Mouse (Mus musculus) testis, postnatal 14 days (tissue): Measurements from ENCODE around the gene Brms1l.

Source experiments
- DNase-seq: peaks from one replicate; pipeline ENCODE4 v3.0.0; 2021; ENCODE audit warnings: low spot score

Gene Brms1l

DNA sequence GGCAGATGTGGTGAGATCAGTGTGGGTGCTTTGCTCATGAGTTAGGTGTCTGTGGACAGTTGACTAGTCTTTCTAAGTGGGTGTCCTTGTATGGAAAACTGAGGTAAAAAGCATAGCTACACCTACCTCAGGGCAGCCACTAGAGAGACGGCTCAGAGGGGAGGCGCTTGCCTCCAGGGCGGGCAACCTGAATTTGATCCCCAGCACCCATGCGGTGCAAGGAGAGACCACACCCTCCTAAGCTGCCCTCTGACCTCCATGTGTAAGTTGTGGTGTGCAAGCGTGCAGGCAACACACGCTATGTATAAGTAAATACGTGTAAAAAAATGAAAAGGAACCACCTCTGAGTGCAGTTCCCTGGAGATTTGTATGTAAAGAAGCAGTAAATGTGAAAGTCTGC lies 24.5 kb downstream of the Brms1l start:
- DNase-seq, result no peak

DNA sequence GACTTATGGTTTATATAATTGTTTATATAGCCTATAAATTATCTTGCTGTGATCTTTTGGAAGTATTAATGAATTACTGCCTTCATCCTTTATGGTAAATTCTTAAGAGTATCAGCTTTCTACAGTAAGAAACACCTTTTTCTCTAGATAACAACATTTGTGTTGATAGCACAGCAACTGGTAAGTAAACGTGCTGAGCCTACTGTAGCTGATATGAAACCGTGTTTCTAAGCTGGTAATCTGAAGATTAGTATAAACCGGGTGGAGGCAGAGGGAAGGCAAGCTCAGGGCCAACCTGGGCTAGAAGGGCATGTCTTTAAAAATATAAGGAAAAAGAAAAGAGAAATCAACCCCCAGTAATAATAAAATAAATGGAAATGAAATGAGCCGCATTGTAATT lies 31.6 kb downstream of the Brms1l start:
- no peak for DNase-seq

DNA sequence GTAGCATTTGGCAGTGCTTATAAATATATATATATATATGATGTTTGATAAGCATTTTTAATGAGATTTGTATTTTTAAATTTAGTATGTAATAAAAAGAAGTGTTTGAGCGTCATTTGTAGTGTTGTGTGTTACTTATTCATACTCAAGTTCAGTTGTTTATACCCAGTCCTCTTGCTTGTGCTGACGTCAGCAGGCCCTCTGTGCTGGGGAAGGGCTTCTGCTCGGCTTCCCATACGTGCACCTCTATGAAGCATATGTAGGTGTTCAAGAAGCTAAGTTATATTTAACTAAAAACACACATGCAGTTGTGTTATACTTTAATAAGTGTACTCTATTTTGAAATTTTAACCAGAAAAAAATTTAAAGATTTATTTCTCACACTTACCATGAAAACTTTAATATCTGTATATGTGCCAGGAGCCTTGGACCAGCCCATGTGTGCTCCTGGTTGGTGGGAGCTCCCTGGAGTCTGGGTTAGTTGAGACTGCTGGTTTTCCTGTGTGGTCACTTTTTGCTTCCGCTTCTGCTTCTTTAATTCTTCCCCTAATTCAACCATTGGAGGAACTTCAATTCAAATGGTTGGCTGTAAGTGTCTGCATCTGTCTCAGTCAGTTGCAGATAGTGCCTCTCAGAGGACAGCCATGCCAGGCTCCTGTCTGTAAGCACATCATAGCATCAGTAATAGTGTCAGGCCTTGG lies 33.6 kb downstream of the Brms1l start:
- DNase-seq, result no peak

DNA sequence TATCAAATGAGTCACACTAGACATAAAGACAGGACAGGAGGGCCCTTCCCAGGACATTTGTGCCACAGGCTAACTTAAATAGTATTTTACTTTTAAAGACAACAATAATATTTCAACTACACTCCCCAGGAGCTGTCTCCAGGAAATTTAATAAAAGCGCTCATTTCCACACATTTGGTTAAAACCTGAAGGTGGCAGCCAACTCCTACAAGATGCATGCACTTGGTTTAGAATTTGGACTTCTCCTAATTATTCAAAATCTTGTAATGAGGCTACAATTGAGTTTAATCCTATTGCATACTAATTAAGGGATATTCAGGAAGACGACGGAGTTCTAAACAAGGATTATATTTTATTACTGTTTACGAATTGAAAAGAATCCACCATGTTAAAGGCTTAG lies 49.3 kb downstream of the Brms1l start:
- DNase-seq, result no peak

DNA sequence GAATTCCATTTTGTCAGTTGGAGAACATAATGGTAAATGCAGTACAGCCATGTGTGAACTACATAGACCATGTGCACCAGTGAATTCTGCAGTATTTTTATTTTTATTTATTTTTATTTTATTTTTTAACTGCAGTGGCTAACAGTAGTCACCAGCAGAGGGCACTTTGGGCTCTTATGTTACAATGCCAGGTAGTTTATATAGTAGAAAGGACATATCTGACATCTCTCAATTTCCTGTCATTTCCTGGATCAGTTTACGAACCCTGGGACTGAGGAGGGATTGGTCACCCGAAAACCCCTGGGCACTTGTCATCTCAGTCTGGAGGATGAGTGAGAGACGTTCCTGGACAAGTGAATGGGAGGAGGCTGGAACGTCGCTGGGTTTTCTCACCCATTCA lies 52.4 kb downstream of the Brms1l start:
- no peak for DNase-seq

DNA sequence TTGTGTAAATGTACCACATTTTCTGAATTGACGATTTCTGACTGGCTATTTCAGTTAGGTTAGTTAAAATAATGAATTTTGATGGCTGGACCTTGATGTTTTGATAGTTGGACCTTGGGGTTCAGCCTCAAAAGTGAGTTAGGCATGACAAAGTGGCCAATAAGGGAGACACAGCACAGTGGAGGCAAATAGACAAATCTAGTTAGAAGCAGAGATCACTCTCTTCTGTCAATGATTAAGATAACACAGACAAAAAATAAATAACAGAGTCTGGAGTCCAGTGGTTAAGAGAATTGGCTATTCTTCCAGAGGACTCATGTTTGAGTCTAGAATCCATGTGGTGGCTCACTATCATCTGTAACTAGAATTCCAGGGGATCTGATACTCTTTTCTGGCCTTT lies 68.7 kb downstream of the Brms1l start:
- DNase-seq, result no peak

DNA sequence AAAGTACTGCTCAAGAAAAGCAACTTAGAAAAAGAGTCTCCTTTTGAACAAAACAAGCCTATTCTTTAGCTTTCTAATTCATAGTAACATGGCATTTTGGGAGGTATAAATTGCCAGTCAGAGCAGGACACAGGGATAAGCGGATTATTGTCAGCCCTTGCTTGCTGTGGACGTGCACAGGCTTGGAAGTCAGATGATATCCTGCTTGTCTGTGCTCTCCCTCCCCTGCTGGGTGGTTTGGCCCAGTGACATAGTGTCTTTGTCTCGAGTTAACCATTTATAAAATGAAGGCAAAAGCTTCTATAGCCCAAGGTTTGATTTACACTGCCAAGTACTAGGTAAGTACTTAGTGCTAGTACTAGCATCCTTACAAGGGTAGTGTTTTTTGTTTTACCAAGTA lies 76.0 kb downstream of the Brms1l start:
- DNase-seq, result no peak

DNA sequence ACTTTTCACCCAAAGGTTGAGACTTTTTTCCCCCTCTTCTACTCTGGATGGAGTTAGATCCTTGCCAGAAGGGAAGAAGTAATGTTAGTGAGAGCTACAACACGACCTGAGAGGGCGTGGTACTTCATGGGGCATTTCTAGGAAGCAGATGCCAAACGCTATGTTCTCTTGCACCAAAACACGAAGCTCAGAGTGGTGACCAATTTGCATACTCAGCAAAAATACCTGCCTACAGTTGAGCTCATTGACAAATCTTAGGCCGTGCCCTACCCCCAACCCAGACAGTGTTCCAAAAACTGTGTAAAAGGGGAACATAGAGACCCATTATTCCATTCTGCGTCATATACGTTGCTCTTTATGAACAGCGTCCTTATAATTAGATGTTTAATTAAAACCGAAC lies 77.1 kb downstream of the Brms1l start:
- no peak for DNase-seq

DNA sequence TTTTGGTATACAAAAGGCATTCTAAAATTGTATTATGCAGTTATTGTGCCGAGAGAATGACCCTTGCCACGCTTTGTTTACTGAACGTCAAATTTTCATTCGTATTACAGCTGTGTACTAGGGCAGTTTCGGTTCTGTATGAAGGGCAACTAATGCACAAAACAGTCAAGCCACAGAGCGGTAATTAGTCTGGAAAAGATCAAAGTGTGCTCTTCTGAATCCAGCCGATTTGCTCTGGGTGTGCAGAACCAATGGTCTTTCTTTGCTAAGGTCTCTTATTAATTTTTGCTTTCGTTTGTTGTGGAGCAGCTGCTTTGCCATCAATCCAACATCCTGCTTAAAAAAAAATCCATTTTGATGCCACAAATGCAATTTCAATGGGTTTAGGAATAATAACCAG lies 80.1 kb downstream of the Brms1l start:
- DNase-seq, result no peak

DNA sequence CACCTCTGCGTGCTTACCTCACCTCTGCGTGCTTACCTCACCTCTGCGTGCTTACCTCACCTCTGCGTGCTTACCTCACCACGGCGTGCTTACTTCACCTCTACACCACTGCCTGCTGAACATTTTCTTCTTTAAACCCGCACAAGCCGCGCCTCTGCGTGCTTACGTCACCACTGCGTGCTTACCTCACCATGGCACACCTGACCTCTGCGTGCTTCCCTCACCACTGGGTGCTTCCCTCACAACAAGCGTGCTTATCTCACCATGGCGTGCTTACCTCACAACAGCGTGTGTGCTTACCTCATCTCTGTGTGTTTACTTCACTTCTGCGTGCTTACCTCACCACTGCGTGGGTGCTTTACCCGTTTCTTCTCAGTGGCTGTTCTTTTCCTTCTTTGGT lies 80.9 kb downstream of the Brms1l start:
- peak; percentile 78 for DNase-seq
